Mouse (Mus musculus): ENCODE measurements at regions not wholly inside any gene's neighbourhood (a gene's known extent, or its start where the extent isn't known, plus 50 kb on each side); places are given as distances from the start of the nearest gene placed in this dataset.

GRCm38 (mm10) chr2:50687672-50688151 is 391.1 kb upstream of the Mmadhc start:
- TF ChIP-seq CTCF (IDR thresholded peaks at IDR 0.05; ENCODE audit: extremely low read depth, insufficient read length, insufficient replicate concordance, low read depth, low read length) (no peak), POLR2A (IDR thresholded peaks at IDR 0.05; ENCODE audit: low read depth, low read length) (no peak)

Data from small intestine, adult 2 months (tissue).